Mouse (Mus musculus) neural tube, embryonic 12.5 days (tissue): Measurements from ENCODE around the gene Men1. TPM values are rescaled to one million over a fixed set of nuclear protein-coding genes. Genes with fewer than 3 reads are reported as not detected.

Source experiments
- ATAC-seq: fragments of 200-750 bp; cut with Nextera tagmentation; 2 replicates; pipeline ENCODE4 v1.8.0; 2017; ENCODE audit warnings: low read depth, mild to moderate bottlenecking, moderate TSS enrichment, moderate library complexity; ENCODE audit not compliant: low FRiP score
- H3K27ac ChIP-seq: fragments of 300-500 bp; sonication (generic); 2 replicates; pipeline ENCODE4 v1.5.1; 2016
- H3K27me3 ChIP-seq: fragments of 300-500 bp; sonication (generic); replicated peaks from 2 replicates; pipeline ENCODE4 v1.6.1; 2016; ENCODE audit warnings: mild to moderate bottlenecking
- H3K36me3 ChIP-seq: fragments of 300-500 bp; sonication (generic); 2 replicates; pipeline ENCODE4 v1.6.1; 2016; ENCODE audit warnings: mild to moderate bottlenecking
- H3K4me1 ChIP-seq: fragments of 300-500 bp; sonication (generic); 2 replicates; pipeline ENCODE4 v1.6.1; 2016
- H3K4me2 ChIP-seq: fragments of 300-500 bp; sonication (generic); replicated peaks from 2 replicates; pipeline ENCODE4 v1.6.1; 2016; ENCODE audit warnings: mild to moderate bottlenecking
- H3K4me3 ChIP-seq: fragments of 300-500 bp; sonication (generic); 2 replicates; pipeline ENCODE4 v1.5.1; 2016
- H3K9ac ChIP-seq: fragments of 300-500 bp; sonication (generic); 2 replicates; pipeline ENCODE4 v1.6.1; 2016; ENCODE audit warnings: mild to moderate bottlenecking
- H3K9me3 ChIP-seq: fragments of 300-500 bp; sonication (generic); 2 replicates; pipeline ENCODE4 v1.6.1; 2016; ENCODE audit warnings: mild to moderate bottlenecking
- WGBS: fragments of 180-500 bp; shearing (Covaris S2); methylation state at CpG from one replicate; pipeline ENCODE4 v1.1.7; 2016; 5-methylcytosine and 5-hydroxymethylcytosine counted together
- polyA plus RNA-seq: library from polyadenylated mRNA; unstranded; fragments of >200 nt; fragmentation: Nextera tagmentation; extraction: Ambion mirVana; gene quantifications from 2 replicates; pipeline ENCODE4 v1.2.1, GENCODE M21; 2016

Gene Men1
- polyA plus RNA-seq, 1 experiment from 2014 or later, result 93.3 TPM

DNA sequence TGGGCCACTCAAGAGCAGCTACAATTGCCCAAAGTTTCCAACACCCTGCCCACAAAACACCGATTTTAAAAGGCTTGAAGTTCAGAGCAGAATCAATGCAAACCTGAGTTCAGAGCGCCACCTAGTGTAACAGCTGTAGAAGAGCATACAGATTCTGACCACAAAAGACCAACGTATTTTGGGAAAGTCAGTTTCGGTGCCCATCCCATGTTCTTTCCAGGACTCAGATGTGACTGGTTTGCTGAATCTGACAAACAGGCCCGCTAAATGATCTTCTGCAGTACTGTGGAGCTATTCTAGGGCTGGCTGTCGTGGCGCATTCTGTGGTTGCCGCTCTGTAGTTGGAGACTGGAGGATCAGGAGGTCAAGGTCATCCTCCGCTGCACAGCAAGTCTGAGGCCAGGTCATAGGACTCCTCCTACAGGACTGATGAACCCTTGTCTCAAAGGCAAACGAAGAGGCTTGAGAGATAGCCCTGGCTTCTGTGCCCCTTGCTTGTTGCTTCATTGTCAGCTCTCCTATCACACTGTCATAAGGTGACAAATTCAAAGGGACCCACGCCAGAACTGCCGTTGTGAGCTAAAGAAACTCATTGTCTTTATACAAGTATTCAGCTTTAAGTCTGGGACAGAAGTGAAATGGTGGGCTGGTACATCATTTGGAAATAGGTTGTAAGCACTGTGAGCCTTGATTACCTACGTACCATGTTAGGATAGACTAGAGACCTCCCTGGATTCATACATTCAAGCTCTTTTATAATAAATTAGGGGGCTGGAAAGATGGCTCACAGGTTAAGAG is 2.9 kb upstream of the Men1 start:
- Histone ChIP-seq H3K4me1 (peaks cover 20% of the 10 kb centered on the region), H3K27me3 (no peaks in the 10 kb centered on the region), H3K4me2 (peak overlapping the region; percentile 35), H3K36me3 (peaks cover 2% of the 10 kb centered on the region; the same call in 1 of the 2 replicates), H3K9ac (no peak overlapping the region), H3K27ac (no peak overlapping the region), H3K4me3 (no peak overlapping the region), H3K9me3 (no peaks in the 10 kb centered on the region)
- WGBS, result 23% methylated on average over 13 of the region's 13 CpGs
- no peak for ATAC-seq

DNA sequence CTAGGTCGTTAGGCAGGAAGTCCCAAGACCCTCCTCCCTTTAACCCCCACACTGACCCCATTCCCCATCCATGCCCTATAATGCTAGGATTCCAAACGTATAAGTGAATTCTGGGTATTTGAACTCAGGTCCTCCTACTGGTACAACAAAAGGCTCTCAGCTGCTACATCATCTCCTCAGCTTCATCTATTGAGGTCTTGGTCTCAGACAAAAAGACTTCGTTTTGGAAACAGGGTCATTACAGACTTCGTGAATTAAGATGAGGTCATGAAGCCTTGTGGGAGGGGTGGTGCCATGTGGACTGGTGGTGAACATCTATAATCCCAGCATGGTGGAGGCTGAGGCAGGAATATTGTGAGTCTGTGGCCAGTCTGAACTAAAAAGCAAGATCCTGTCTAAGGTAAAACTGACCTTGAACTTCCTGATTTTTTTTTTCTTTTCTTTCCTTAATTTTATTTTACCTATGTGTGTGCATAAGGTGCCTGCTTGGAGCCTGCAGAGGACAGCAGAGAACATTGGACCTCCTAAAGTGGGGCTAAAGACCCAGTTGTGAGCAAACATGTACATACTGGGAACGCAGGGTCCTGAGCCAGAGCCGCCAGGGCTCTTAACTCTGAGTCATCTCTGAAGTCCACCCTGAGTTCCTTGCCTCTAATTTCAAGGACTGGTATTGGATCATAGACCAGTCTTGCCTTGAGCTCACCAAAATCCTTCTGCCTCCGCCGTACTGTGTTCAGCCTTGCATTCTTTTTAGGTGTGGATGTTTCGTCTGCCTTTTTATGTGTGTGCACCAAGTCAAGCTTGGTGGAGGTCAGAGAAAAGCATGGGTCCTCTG is 801 bp upstream of the Men1 start:
- peaks cover 29% of the 10 kb centered on the region for H3K4me1 ChIP-seq
- peaks cover 22% of the 10 kb centered on the region for H3K36me3 ChIP-seq
- ATAC-seq, result peak; percentile 15
- H3K9me3 ChIP-seq, result no peaks in the 10 kb centered on the region
- H3K4me2 ChIP-seq, result peak overlapping the region; percentile 95
- no peaks in the 10 kb centered on the region for H3K27me3 ChIP-seq
- 66% methylated on average over 9 of the region's 9 CpGs for WGBS
- no peak overlapping the region for H3K9ac ChIP-seq
- 0 out of 2 replicates have a peak overlapping the region, but pooled peaks have one; percentile 13 for H3K4me3 ChIP-seq
- no peak overlapping the region for H3K27ac ChIP-seq

DNA sequence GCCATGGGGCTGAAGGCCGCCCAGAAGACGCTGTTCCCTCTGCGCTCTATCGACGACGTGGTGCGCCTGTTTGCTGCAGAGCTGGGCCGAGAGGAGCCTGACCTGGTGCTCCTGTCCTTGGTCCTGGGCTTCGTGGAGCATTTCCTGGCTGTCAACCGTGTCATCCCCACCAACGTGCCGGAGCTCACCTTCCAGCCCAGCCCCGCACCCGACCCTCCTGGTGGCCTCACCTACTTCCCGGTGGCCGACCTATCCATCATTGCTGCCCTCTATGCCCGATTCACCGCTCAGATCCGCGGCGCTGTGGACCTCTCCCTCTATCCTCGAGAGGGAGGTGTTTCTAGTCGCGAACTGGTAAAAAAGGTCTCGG is 664 bp downstream of the Men1 start:
- H3K36me3 ChIP-seq, result peaks cover 37% of the 10 kb centered on the region
- H3K27me3 ChIP-seq, result no peaks in the 10 kb centered on the region
- peak overlapping the region; percentile 95 for H3K4me2 ChIP-seq
- peaks cover 29% of the 10 kb centered on the region for H3K4me1 ChIP-seq
- 0% methylated on average over 25 of the region's 25 CpGs for WGBS
- peak overlapping the region; percentile 89 for H3K4me3 ChIP-seq
- ATAC-seq, result peak; percentile 59
- H3K27ac ChIP-seq, result peak overlapping the region; percentile 46; the same call in 1 of the 2 replicates
- no peaks in the 10 kb centered on the region for H3K9me3 ChIP-seq
- peak overlapping the region; percentile 85 for H3K9ac ChIP-seq

DNA sequence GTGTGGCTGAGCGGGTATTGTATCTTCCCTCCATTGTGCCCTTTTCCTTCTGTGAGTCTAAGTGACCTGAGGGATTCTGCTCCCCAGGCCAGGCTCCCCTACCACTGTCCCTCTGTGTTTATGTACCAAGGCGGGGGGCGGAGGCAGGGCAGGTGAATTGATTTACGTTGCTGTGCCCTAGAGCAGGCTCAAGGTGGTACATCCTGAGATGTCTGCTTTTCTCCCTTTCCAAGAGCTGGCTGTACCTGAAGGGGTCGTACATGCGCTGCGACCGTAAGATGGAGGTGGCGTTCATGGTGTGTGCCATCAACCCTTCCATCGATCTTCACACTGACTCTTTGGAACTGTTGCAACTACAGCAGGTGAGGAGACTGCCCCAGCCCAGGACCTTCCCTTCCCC is 2.1 kb downstream of the Men1 start:
- peaks cover 37% of the 10 kb centered on the region for H3K4me1 ChIP-seq
- peak overlapping the region; percentile 85 for H3K9ac ChIP-seq
- WGBS, result 95% methylated on average over 10 of the region's 10 CpGs

DNA sequence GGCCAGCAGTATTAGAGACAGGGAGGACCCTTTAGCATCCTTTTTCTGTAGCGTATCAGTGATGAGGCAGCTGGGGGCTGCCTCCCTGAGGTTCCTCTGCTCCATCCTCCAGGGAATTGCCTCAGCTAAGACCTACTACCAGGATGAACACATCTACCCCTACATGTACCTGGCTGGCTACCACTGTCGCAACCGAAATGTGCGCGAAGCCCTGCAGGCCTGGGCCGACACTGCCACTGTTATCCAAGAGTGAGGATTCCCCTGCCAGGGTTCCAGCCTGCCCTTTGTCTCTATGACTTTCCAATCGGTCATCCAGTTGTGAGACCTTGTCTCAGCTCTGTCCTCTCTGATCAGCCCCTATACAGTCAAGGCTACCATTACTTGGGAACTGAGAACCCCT is 3.4 kb downstream of the Men1 start:
- Histone ChIP-seq H3K9ac (no peak overlapping the region), H3K36me3 (peaks cover 44% of the 10 kb centered on the region), H3K4me3 (no peak overlapping the region), H3K4me2 (no peak overlapping the region; the same call in 1 of the 2 replicates), H3K9me3 (no peaks in the 10 kb centered on the region), H3K27ac (no peak overlapping the region), H3K4me1 (peaks cover 35% of the 10 kb centered on the region), H3K27me3 (no peaks in the 10 kb centered on the region)
- no peak for ATAC-seq
- WGBS, result 94% methylated on average over 7 of the region's 7 CpGs

More for the DNA sequence above, 2.1 kb downstream of the Men1 start:
- Histone ChIP-seq H3K36me3 (peaks cover 38% of the 10 kb centered on the region), H3K27me3 (no peaks in the 10 kb centered on the region), H3K4me2 (peak overlapping the region; percentile 95), H3K27ac (no peak overlapping the region), H3K9me3 (no peaks in the 10 kb centered on the region), H3K4me3 (no peak overlapping the region)
- no peak for ATAC-seq

DNA sequence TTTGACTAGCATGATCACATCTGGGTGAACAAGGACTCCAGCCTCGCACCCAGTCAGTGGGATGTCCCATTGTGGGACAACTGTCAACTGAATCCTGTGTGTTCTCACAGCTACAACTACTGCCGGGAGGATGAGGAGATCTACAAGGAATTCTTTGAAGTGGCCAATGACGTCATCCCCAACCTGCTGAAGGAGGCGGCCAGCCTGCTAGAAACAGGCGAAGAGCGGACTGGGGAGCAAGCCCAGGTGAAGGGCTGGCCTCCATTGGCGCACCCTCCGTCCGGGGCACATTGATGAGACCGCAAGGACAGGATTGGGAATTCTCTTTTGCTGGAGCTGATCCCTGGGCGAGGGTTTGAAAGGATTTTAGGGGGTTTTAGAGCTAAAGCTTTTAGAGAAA is 3.9 kb downstream of the Men1 start:
- no peaks in the 10 kb centered on the region for H3K9me3 ChIP-seq
- no peak overlapping the region for H3K4me2 ChIP-seq
- no peak overlapping the region for H3K4me3 ChIP-seq
- 93% methylated on average over 11 of the region's 11 CpGs for WGBS
- no peak for ATAC-seq
- H3K4me1 ChIP-seq, result peaks cover 35% of the 10 kb centered on the region
- peaks cover 49% of the 10 kb centered on the region for H3K36me3 ChIP-seq
- no peaks in the 10 kb centered on the region for H3K27me3 ChIP-seq
- H3K9ac ChIP-seq, result no peak overlapping the region
- H3K27ac ChIP-seq, result no peak overlapping the region

DNA sequence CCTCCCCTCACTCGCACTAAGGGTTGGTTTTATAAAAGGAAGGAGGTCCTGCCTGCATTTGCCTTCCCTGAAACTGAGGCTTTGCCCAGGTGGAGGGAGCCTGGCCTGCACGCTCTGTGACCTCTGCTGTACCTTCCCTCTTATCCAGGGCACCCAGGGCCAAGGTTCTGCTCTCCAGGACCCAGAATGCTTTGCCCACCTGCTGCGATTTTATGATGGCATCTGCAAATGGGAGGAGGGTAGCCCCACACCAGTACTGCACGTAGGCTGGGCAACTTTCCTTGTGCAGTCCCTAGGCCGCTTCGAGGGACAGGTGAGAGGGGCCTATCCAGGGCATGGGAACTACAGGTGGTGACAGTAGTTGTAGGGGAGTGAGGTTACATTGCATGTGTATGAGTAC is 4.4 kb downstream of the Men1 start:
- no peak overlapping the region for H3K4me3 ChIP-seq
- WGBS, result 92% methylated on average over 6 of the region's 6 CpGs
- H3K36me3 ChIP-seq, result peaks cover 54% of the 10 kb centered on the region

DNA sequence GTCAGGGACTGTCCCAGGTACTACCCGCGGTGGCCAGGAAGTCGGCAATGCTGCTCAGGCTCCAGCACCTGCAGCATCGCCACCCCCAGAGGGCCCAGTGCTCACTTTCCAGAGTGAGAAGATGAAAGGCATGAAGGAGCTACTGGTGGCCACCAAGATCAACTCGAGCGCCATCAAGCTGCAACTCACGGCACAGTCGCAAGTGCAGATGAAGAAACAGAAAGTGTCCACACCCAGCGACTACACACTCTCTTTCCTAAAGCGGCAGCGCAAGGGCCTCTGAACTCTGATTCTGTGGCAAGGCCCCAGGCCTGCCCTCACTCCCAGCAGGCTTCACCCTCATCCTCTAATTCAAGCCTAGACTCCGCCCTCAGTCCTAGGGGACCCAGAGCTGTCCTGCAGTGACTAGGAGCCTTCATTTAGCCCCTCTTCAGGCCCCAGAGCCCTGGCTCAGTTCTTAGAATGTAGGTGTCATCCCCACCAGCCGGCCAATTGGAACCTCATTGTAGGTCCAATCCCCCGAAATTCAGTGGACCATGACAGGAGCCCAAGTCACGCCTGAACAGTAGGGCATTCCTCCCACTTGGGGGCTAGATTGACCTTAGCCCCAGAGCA is 5.2 kb downstream of the Men1 start:
- WGBS, result 75% methylated on average over 15 of the region's 15 CpGs
- Histone ChIP-seq H3K9ac (no peak overlapping the region), H3K4me2 (no peak overlapping the region; the same call in 1 of the 2 replicates), H3K4me3 (no peak overlapping the region), H3K36me3 (peaks cover 60% of the 10 kb centered on the region), H3K27ac (no peak overlapping the region), H3K9me3 (no peaks in the 10 kb centered on the region), H3K4me1 (peaks cover 35% of the 10 kb centered on the region), H3K27me3 (no peaks in the 10 kb centered on the region)
- no peak for ATAC-seq

More for the DNA sequence above, 4.4 kb downstream of the Men1 start:
- H3K4me1 ChIP-seq, result peaks cover 35% of the 10 kb centered on the region
- H3K9me3 ChIP-seq, result no peaks in the 10 kb centered on the region
- ATAC-seq, result no peak
- H3K27me3 ChIP-seq, result no peaks in the 10 kb centered on the region
- no peak overlapping the region for H3K9ac ChIP-seq
- H3K27ac ChIP-seq, result no peak overlapping the region
- H3K4me2 ChIP-seq, result no peak overlapping the region

DNA sequence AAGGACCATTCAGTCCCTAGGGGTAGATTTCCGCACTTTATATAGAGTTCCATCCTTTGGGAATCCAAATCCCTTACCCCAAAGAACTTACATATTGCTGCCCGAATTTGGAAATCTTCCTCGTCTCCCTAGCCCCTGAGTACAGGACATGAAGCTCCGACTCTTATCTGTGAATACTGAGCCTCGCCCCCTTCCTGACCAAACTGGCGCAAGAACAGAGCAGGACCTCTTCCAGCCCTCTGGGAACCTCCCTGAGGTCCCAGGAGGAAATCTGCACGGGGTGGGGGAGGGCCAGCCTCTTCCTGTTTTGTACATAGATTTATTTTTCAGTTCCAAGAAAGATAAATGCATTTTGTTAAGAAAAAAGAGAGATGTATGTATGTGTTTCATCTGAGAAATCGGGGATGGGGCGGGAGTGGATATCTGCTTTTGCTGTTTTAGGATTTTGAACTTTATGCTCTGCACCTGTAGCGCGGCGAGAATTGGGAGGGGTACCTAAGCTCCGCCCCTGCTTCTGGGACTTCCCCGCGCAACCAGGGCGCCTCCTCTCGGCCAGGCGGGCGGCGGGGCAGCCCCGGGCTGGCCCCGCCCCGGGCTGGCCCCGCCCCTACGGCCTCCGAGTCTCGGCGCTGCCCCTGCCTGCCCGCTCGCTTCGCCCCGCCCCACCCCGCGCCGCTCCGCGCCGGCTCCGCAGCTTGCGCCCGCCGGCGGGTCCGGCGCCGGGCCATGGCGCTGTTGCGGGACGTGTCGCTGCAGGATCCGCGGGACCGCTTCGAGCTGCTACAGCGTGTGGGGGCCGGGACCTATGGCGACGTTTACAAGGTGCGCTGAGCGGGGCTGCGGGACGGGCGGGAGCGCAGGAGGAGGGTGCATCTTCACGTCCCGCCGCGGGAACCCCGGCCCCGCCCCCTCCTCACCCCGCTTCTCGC is 6.0 kb downstream of the Men1 start, which contains the start of gene Map4k2:
Gene Map4k2 (plus strand): TSS at position 612 of the 929 bp plus-strand sequence.
- Histone ChIP-seq H3K9me3 (no peaks in the 10 kb centered on the region), H3K36me3 (peaks cover 68% of the 10 kb centered on the region), H3K4me2 (peak within 1 kb of the TSS; percentile 90), H3K4me1 (peaks cover 31% of the 10 kb centered on the region), H3K4me3 (peak within 1 kb of the TSS; percentile 55), H3K9ac (peak within 1 kb of the TSS; percentile 71), H3K27me3 (no peaks in the 10 kb centered on the region), H3K27ac (no peak within 1 kb of the TSS)
- ATAC-seq, result peak; percentile 64
- WGBS, result 8% methylated on average over 72 of the region's 72 CpGs

DNA sequence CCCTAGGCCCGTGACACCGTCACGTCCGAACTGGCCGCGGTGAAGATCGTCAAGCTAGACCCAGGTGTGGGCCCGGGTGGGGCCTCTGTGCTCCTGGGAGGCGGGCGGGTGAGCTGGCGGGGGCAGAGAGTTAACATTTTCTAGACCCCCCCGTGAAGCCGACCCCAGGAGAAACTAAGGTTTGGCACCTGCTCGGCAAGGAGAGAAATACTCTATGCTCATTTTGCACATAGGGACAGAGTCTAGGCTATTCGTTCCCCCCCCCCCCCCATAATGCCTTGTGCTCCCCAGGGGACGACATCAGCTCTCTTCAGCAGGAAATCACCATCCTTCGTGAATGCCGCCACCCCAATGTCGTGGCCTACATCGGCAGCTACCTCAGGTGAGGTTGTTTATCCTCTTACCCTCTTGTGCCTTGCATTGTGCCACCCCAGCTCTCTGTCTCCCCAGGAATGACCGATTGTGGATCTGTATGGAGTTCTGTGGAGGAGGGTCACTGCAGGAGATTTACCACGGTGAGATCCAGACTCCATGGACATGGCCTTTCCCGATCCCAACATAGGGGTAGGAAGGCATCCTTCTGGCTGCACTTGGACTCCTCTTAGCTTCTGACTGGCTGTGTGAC is 6.8 kb downstream of the Men1 start:
- no peaks in the 10 kb centered on the region for H3K27me3 ChIP-seq
- peaks cover 76% of the 10 kb centered on the region for H3K36me3 ChIP-seq
- peak overlapping the region; percentile 71 for H3K9ac ChIP-seq
- H3K4me1 ChIP-seq, result peaks cover 23% of the 10 kb centered on the region
- WGBS, result 14% methylated on average over 23 of the region's 23 CpGs
- no peak; the same call in 1 of the 2 replicates for ATAC-seq
- peak overlapping the region; percentile 55 for H3K4me3 ChIP-seq
- H3K9me3 ChIP-seq, result no peaks in the 10 kb centered on the region
- peak overlapping the region; percentile 90 for H3K4me2 ChIP-seq
- no peak overlapping the region for H3K27ac ChIP-seq
